ENCODE assay signal across 15 mouse cellular contexts in genomic region chr4:151730037-151730759, GRCm38 (mm10).
DNase-seq lines count a peak whose midpoint lies in the region; ATAC-seq and TF ChIP-seq lines count a peak whose summit lies in the region.
"Had no signal": no experiment of that assay in that cellular context is flagged by ENCODE, and none has a peak within 500 bp of the region (broad histone marks: within the 10 kb centered on the region; RNA-seq: fewer than 3 reads in every experiment).

No protein-coding gene starts in this region.

- no peaks in the 10 kb centered on the region for H3K36me3 ChIP-seq in heart, embryonic 11.5 days (ENCODE audit: control insufficient read depth, insufficient read depth, low read length)
- H3K36me3 ChIP-seq in lung, embryonic 14.5 days (ENCODE audit: insufficient read depth): no peaks in the 10 kb centered on the region
- H3K36me3 ChIP-seq in liver, embryonic 11.5 days (ENCODE audit: control insufficient read depth, insufficient read depth, low read length): no peaks in the 10 kb centered on the region
- H3K36me3 ChIP-seq in stomach, embryonic 16.5 days (ENCODE audit: control insufficient read depth, insufficient read depth, low read length): no peaks in the 10 kb centered on the region
- H3K36me3 ChIP-seq: G1E; limb, embryonic 15.5 days had no signal

- WGBS in heart, embryonic 11.5 days (ENCODE audit: insufficient replicate concordance): 57% methylated on average over 4 of the region's 4 CpGs
- 55% methylated on average over 4 of the region's 4 CpGs for WGBS in lung, embryonic 14.5 days
- WGBS in liver, embryonic 11.5 days: 47% methylated on average over 4 of the region's 4 CpGs
- 66% methylated on average over 4 of the region's 4 CpGs for WGBS in stomach, embryonic 16.5 days

- no peak for TF ChIP-seq CTCF in lung, embryonic 14.5 days (IDR thresholded peaks at IDR 0.05; ENCODE audit: low read depth)

- ATAC-seq in heart, embryonic 11.5 days (replicated peaks; ENCODE audit: insufficient number of reproducible peaks, low FRiP score, low TSS enrichment): 0 out of 2 replicates have a peak, but pooled peaks have one; percentile 32
- ATAC-seq in lung, embryonic 14.5 days (ENCODE audit: insufficient read depth): peak; percentile 52
- ATAC-seq in liver, embryonic 11.5 days (replicated peaks; ENCODE audit: low FRiP score): peak; percentile 97
- ATAC-seq in stomach, embryonic 16.5 days (ENCODE audit: insufficient read depth, low FRiP score): peak; percentile 77
- ATAC-seq: activated CD4-positive, CD25-positive, alpha-beta regulatory T cell, adult 4 months had no signal

- H3K27ac ChIP-seq in heart, embryonic 11.5 days (ENCODE audit: low read depth, low read length): no peak overlapping the region
- H3K27ac ChIP-seq in lung, embryonic 14.5 days (ENCODE audit: low read depth): no peak overlapping the region
- peak overlapping the region; percentile 70 for H3K27ac ChIP-seq in liver, embryonic 11.5 days (ENCODE audit: low read depth, low read length)
- no peak overlapping the region for H3K27ac ChIP-seq in stomach, embryonic 16.5 days (ENCODE audit: low read length)
- H3K27ac ChIP-seq: limb, embryonic 15.5 days had no signal

- no peaks in the 10 kb centered on the region for H3K9me3 ChIP-seq in heart, embryonic 11.5 days (replicated peaks; ENCODE audit: control insufficient read depth, low read length)
- no peaks in the 10 kb centered on the region for H3K9me3 ChIP-seq in lung, embryonic 14.5 days (ENCODE audit: low read depth, low read length)
- no peaks in the 10 kb centered on the region for H3K9me3 ChIP-seq in liver, embryonic 11.5 days (ENCODE audit: control insufficient read depth, low read length)
- H3K9me3 ChIP-seq in stomach, embryonic 16.5 days (replicated peaks; ENCODE audit: control insufficient read depth, low read length): no peaks in the 10 kb centered on the region
- H3K9me3 ChIP-seq: limb, embryonic 15.5 days had no signal

- DNase-seq in heart, adult 8-10 months (ENCODE audit: low spot score): no peak
- no peak for DNase-seq in lung, embryonic 14.5 days
- no peak for DNase-seq in lung, postnatal 4 days
- DNase-seq in liver, embryonic 11.5 days (ENCODE audit: low spot score): peak; percentile 39
- DNase-seq in cerebellum, adult 8-10 months: no peak
- no peak for DNase-seq in kidney, postnatal 14 days
- DNase-seq: heart, postnatal 10 days; kidney, adult 2 months; thymus, postnatal 14 days had no signal

- no peaks in the 10 kb centered on the region; the same call in 1 of the 2 replicates for H3K4me1 ChIP-seq in heart, embryonic 11.5 days (ENCODE audit: control insufficient read depth, insufficient read depth, low read length)
- no peaks in the 10 kb centered on the region for H3K4me1 ChIP-seq in lung, embryonic 14.5 days (ENCODE audit: insufficient read depth)
- peaks cover 28% of the 10 kb centered on the region for H3K4me1 ChIP-seq in liver, embryonic 11.5 days (replicated peaks; ENCODE audit: control insufficient read depth, insufficient read depth, low read length)
- H3K4me1 ChIP-seq in stomach, embryonic 16.5 days (ENCODE audit: control insufficient read depth, insufficient read depth, low read length): no peaks in the 10 kb centered on the region; the same call in 1 of the 2 replicates
- H3K4me1 ChIP-seq: limb, embryonic 15.5 days had no signal

- H3K27me3 ChIP-seq in heart, embryonic 11.5 days (ENCODE audit: control insufficient read depth, insufficient read depth, low read length): no peaks in the 10 kb centered on the region
- H3K27me3 ChIP-seq in lung, embryonic 14.5 days (ENCODE audit: insufficient read depth, low read length): no peaks in the 10 kb centered on the region
- H3K27me3 ChIP-seq in liver, embryonic 11.5 days (replicated peaks; ENCODE audit: control insufficient read depth, insufficient read depth, low read length): 0 out of 2 replicates have a peak, but pooled peaks cover 4% of the 10 kb centered on the region
- no peaks in the 10 kb centered on the region for H3K27me3 ChIP-seq in stomach, embryonic 16.5 days (ENCODE audit: control insufficient read depth, insufficient read depth, low read length)

- no peak overlapping the region for H3K4me3 ChIP-seq in heart, embryonic 11.5 days (ENCODE audit: low read depth, low read length)
- no peak overlapping the region for H3K4me3 ChIP-seq in lung, embryonic 14.5 days (ENCODE audit: low read depth, low read length)
- no peak overlapping the region for H3K4me3 ChIP-seq in liver, embryonic 11.5 days (ENCODE audit: low read depth, low read length)
- no peak overlapping the region for H3K4me3 ChIP-seq in stomach, embryonic 16.5 days (replicated peaks; ENCODE audit: low read length)
- H3K4me3 ChIP-seq: limb, embryonic 15.5 days had no signal

- no peak overlapping the region for H3K9ac ChIP-seq in heart, embryonic 11.5 days (ENCODE audit: low read depth, low read length)
- no peak overlapping the region for H3K9ac ChIP-seq in lung, embryonic 14.5 days
- H3K9ac ChIP-seq in liver, embryonic 11.5 days (ENCODE audit: low read depth, low read length): 0 out of 2 replicates have a peak overlapping the region, but pooled peaks have one; percentile 30
- no peak overlapping the region for H3K9ac ChIP-seq in stomach, embryonic 16.5 days (ENCODE audit: low read length)
- H3K9ac ChIP-seq: limb, embryonic 15.5 days had no signal

- no peak overlapping the region for H3K4me2 ChIP-seq in heart, embryonic 11.5 days
- no peak overlapping the region for H3K4me2 ChIP-seq in lung, embryonic 14.5 days
- 0 out of 2 replicates have a peak overlapping the region, but pooled peaks have one; percentile 16 for H3K4me2 ChIP-seq in liver, embryonic 11.5 days
- H3K4me2 ChIP-seq in stomach, embryonic 16.5 days (ENCODE audit: low read depth, low read length): no peak overlapping the region
- H3K4me2 ChIP-seq: limb, embryonic 15.5 days; midbrain, embryonic 11.5 days had no signal

Comparison
In these comparisons a context has a peak if more than half of its experiments do, and no peak if none do; other contexts are left out.
1. ATAC-seq: peak in every context shown above with its lines; median percentile 97 in liver, embryonic 11.5 days; 77 in stomach, embryonic 16.5 days; 52 in lung, embryonic 14.5 days; 32 in heart, embryonic 11.5 days.